In the genomic region with DNA sequence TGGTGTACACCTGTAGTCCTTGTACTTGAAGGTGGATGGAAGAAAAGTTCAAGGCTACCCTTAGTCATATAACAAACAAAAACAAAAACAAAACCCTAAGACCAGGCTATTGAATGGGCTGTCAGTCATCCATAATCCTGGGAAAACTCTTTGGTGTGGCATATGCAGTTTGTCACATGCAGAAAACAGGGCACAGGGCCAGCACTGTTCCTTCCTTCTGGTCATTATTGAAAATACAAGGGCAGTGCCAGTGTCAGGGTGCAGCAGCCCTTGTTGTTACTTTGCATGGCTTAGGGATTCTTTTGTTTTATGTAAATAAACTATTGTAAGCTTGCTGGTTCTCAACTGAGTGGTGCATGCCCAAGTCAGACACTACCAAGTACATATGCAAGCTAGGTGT, we compare ENCODE assay signal across 17 mouse cellular contexts.
"Had no signal": no experiment of that assay in that cellular context is flagged by ENCODE, and none has a peak within 500 bp of the region (broad histone marks: within the 10 kb centered on the region; RNA-seq: fewer than 3 reads in every experiment).

No protein-coding gene starts in this region.

- ATAC-seq: lung, postnatal 0 days; midbrain, embryonic 13.5 days; midbrain, embryonic 15.5 days had no signal

- H3K4me1 ChIP-seq: lung, embryonic 15.5 days; megakaryocyte, embryonic 14.5 days; midbrain, embryonic 13.5 days; midbrain, embryonic 15.5 days; neural tube, embryonic 12.5 days; stomach, embryonic 15.5 days had no signal

- H3K4me2 ChIP-seq: lung, embryonic 15.5 days; midbrain, embryonic 11.5 days; midbrain, embryonic 13.5 days; midbrain, embryonic 15.5 days; neural tube, embryonic 12.5 days; stomach, embryonic 15.5 days had no signal

- H3K4me3 ChIP-seq: lung, embryonic 15.5 days; megakaryocyte, embryonic 14.5 days; midbrain, embryonic 13.5 days; midbrain, embryonic 15.5 days; neural tube, embryonic 12.5 days; stomach, embryonic 15.5 days had no signal

- H3K9ac ChIP-seq: lung, embryonic 15.5 days; midbrain, embryonic 13.5 days; midbrain, embryonic 15.5 days; neural tube, embryonic 12.5 days; stomach, embryonic 15.5 days had no signal

- DNase-seq: lung, adult 2 months; lung, postnatal 14 days; lung, postnatal 36 days; right cerebral cortex, postnatal 14 days; thymus, adult 2 months; thymus, postnatal 25 days; thymus, postnatal 4 days had no signal

- H3K36me3 ChIP-seq: lung, embryonic 15.5 days; midbrain, embryonic 13.5 days; midbrain, embryonic 15.5 days; neural tube, embryonic 12.5 days; stomach, embryonic 15.5 days had no signal

- H3K27ac ChIP-seq: lung, embryonic 15.5 days; macrophage; midbrain, embryonic 13.5 days; midbrain, embryonic 15.5 days; neural tube, embryonic 12.5 days; stomach, embryonic 15.5 days; stomach, postnatal 0 days had no signal

- H3K9me3 ChIP-seq: lung, embryonic 15.5 days; midbrain, embryonic 13.5 days; midbrain, embryonic 15.5 days; neural tube, embryonic 12.5 days; stomach, embryonic 15.5 days had no signal

- H3K27me3 ChIP-seq: lung, embryonic 15.5 days; megakaryocyte, embryonic 14.5 days; midbrain, embryonic 13.5 days; midbrain, embryonic 15.5 days; neural tube, embryonic 12.5 days; stomach, embryonic 15.5 days had no signal
